Mouse (Mus musculus): Measurements from ENCODE around the gene Clec9a.
A peak's percentile ranks its signal among the peaks of the same experiment; 100 is the strongest.

Gene Clec9a

GRCm38 (mm10) chr6:129423734-129424072 lies 15.0 kb downstream of the Clec9a start:
- DNase-seq (ENCODE audit: extremely low read depth, low read depth): no peak

GRCm38 (mm10) chr6:129425217-129425616 lies 16.6 kb downstream of the Clec9a start:
- DNase-seq (ENCODE audit: extremely low read depth, low read depth): no peak

GRCm38 (mm10) chr6:129425812-129426211 lies 17.1 kb downstream of the Clec9a start:
- no peak for DNase-seq (ENCODE audit: extremely low read depth, low read depth)

- DNase-seq (ENCODE audit: extremely low read depth, low read depth): no peak
Observed at GRCm38 (mm10) chr6:129427281-129427680, 18.6 kb downstream of the Clec9a start.

GRCm38 (mm10) chr6:129434239-129434638 lies 25.6 kb downstream of the Clec9a start:
- DNase-seq (ENCODE audit: extremely low read depth, low read depth): peak; percentile 58

- DNase-seq (ENCODE audit: extremely low read depth, low read depth): no peak
Observed at GRCm38 (mm10) chr6:129436025-129436424, 27.4 kb downstream of the Clec9a start.

GRCm38 (mm10) chr6:129438033-129438432 lies 29.4 kb downstream of the Clec9a start:
- no peak for DNase-seq (ENCODE audit: extremely low read depth, low read depth)

- no peak for DNase-seq (ENCODE audit: extremely low read depth, low read depth)
Observed at GRCm38 (mm10) chr6:129449743-129450142, 41.1 kb downstream of the Clec9a start.

GRCm38 (mm10) chr6:129451411-129452039 lies 42.9 kb downstream of the Clec9a start, which contains the start of gene Clec1a:
Clec1a (minus strand) TSS chr6:129452000.
- no peak for DNase-seq (ENCODE audit: extremely low read depth, low read depth)

- DNase-seq (ENCODE audit: extremely low read depth, low read depth): no peak
Observed at GRCm38 (mm10) chr6:129471386-129471785, 62.7 kb downstream of the Clec9a start.

GRCm38 (mm10) chr6:129472627-129473026 lies 64.0 kb downstream of the Clec9a start:
- DNase-seq (ENCODE audit: extremely low read depth, low read depth): no peak
